Mouse (Mus musculus): ENCODE measurements around the gene Atg16l1.

DNA sequence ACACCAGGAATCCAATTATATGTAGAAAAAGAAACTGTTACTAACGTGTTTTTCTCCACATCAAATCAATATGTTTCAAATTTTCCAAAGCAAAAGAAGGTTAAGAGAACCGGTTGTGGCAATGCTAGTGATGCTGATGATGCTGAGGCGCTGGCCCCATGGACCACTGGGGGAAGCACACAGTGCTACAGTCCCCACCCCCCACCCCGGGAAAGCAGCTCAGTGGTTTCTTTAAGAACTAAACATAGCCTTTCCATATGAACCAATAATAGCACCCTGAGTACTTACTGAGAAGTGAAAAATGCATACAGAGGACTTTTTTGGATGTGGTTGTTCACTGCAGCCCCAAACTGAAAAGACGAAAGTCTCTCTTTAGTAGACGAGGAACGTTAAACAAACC, 55.7 kb downstream of the Atg16l1 start:
- no peak for TF ChIP-seq CTCF (IDR thresholded peaks at IDR 0.05; ENCODE audit: low read depth)
- no peak for TF ChIP-seq EP300 (IDR thresholded peaks at IDR 0.05; ENCODE audit: low read depth)
